Mouse (Mus musculus) skeletal muscle tissue, adult 2 months (tissue): Measurements from ENCODE around the gene Tmcc3.

Experiments
- DNase-seq: peaks from one replicate; pipeline ENCODE4 v3.0.0-alpha.2; 2012; ENCODE audit warnings: low read depth, low spot score

Tmcc3 gene

GRCm38 (mm10) chr10:94332358-94333137, 20.8 kb downstream of the Tmcc3 start:
- DNase-seq, result no peak

DNA sequence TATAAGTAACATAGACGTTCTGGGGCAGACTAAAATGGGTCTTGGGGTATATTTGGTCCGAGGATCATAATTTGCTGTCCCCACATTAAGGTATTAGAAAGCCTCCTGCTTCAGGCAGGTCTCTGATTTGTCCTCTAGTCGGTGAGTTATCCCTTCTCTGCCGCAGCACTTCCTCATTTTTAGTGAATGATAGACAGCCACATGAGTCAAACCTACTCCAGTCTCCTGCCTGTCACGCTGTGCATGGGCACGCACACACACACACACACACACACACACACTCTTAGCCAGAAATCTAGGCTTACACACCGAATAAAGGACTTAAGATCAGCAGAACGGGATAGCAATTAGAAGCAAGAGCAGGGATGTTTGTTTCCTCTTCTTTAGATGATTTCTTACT, 21.6 kb downstream of the Tmcc3 start:
- DNase-seq, result no peak

- no peak for DNase-seq
Observed at GRCm38 (mm10) chr10:94335047-94335446, 23.3 kb downstream of the Tmcc3 start.

DNA sequence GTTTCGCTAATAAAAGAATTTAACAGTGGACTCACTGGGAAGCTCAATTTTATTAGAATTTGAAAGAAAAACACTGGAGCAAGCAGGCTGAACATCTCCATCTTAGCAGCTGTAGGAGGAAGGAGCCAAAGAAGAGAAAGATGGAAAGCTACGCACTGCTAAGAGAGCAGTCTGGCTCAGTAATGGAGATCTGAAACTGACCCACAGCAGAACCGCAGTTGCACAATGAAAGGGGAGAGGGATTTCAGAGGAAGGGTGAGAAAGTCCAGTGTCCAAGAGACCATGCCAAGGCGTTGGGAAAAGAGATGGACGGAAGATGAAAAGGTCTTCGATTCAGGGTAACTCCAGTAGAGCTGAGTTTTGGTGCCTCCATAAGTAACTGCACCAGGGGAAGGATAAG, 24.3 kb downstream of the Tmcc3 start:
- no peak for DNase-seq

DNA sequence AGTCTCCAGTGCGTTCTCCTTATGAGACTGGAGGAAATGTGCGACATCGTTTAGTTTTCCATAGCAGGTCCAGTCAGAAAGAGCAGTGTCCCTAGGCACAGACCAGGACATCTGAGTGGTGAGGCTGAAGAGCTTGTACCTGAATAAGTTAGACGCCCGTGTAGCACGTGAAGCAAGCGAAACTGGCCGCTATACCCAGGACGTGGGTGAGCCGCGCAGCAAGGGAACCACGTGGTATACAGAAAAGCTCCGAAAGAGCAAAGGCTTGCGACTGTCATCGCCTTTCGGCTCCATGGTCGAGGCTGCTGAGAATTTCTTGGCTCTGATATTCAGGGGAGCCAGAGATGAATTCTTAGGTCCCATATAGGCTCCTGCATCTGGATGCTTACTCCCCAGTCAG, 29.8 kb downstream of the Tmcc3 start:
- no peak for DNase-seq

DNA sequence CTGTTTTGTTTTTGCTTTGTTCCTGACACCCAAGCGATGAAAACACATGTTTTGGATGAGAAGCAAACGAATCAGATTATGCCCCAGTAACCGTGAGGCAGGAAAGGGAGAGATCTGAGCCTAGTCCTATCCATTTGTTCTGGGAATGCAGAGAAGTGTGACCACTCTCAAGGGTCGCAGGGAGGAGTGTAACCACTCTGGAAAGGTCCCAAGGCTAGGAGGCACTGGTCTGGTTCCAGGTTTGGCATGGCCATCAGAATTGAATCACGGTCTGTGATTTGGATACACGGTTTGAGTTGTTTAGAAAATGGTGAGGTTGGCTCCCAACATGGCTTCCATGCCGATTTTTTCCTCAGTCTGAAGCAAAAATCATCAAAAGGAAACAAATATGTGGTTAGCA, 30.5 kb downstream of the Tmcc3 start:
- DNase-seq, result no peak

DNA sequence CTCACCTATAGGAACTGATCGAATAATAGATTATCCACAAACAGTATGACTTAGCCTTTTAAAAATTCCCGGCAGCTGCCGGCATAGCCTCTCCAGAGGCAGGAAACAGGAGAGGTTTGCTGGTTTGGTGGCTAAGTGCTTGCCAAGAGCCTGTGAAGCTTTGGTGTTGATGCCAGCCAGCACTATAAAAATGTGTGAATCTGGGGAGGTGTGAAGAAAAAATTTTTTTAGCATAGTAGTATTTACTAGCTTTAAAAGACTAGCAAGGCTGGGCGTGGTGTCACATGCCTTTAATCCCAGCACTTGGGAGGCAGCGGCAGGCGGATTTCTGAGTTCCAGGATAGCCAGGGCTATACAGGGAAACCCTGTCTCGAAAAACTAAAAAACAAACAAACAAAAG, 31.8 kb downstream of the Tmcc3 start:
- DNase-seq, result no peak

- DNase-seq, result no peak
Observed at GRCm38 (mm10) chr10:94344631-94345417, 33.1 kb downstream of the Tmcc3 start.

DNA sequence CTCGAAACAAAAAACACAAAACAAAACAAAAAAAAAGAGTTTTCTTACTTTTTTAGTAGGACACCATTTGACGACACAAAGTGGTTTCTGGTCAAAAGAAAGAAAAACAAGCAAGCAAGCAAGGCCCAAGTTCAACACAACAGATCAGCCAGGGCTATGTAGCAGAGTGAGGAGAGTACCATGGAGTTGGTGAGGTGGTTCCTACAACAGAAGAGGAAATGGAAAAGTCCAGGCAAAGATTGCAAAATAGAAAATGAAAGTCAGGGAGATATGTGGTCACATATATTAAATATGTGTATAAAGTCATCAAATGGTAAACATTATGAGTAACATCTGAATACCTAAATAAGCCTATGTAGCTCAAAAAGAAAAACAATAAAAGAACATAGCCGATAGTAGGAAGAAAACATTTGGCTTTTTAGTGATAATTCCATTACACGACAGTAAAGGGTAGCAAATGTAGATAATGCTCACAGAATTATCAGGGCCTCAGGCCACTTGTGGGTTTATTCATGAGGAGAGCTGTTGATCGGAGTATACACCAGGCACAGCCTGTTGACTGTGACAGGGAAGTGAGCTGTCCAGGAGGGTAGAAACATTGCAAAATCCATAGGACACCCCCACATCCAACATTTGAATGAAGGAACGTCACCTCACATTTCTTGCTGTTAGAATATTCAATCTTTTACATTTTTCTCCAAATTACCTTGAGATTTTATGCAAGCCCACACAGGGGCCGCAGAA, 33.9 kb downstream of the Tmcc3 start:
- DNase-seq, result no peak

DNA sequence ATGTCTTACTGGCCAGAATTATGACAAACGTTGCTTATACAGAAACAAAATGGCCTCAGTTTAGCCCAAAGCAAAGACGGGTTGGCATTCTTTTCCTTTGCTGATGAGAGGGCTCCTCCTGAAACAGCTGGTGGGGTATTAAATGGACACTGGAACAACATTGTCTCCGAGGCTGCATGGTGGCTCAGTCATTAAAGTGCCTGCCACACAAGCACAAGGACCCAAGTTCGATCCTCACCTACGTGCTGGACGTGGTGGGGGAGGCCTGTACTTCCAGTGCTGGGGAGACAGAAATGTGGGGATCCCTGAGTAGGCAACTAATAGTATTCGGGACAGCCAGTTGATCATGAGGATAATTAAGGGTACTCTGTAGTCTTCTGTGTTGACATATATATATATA, 34.8 kb downstream of the Tmcc3 start:
- no peak for DNase-seq

- no peak for DNase-seq
Observed at GRCm38 (mm10) chr10:94347296-94347695, 35.5 kb downstream of the Tmcc3 start.

- no peak for DNase-seq
Observed at GRCm38 (mm10) chr10:94347959-94348358, 36.2 kb downstream of the Tmcc3 start.

GRCm38 (mm10) chr10:94350207-94350606, 38.5 kb downstream of the Tmcc3 start:
- no peak for DNase-seq

DNA sequence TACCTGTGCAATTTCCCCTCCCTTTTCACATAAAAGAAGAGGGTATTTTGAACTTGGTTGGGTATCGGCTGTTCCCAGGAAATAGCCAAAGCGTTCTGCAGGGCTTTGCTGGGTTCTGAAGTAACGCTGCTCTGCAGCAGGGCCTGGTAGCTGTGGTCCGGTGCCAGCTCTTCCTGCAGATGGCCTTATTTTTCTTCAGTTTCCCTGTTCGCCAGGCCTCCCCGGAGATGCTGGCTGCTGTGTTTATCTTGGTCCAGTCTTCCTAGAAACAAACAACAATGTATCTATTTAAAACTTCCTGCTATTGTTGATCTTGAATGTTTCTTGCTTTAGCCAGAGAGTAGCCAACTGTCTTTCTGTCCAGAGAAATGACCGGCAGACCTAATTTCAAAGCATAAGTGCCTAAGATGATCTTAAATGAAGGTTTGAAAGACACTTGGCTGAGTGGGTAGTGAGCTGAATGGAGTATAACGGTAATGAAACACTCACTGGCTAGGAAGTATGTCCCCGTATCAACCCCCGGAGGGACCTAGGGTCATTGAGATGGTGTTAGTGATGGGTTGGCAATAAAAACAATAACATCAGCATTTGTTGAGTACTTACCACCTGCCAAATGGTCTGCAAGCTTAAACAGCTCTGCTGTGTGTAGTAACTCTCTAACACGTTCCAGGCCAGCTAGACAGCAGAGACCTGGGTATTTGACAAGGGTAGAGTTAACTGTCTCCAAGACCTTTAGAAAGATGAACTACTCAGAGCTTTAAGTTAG, 39.3 kb downstream of the Tmcc3 start:
- DNase-seq, result peak; percentile 27

DNA sequence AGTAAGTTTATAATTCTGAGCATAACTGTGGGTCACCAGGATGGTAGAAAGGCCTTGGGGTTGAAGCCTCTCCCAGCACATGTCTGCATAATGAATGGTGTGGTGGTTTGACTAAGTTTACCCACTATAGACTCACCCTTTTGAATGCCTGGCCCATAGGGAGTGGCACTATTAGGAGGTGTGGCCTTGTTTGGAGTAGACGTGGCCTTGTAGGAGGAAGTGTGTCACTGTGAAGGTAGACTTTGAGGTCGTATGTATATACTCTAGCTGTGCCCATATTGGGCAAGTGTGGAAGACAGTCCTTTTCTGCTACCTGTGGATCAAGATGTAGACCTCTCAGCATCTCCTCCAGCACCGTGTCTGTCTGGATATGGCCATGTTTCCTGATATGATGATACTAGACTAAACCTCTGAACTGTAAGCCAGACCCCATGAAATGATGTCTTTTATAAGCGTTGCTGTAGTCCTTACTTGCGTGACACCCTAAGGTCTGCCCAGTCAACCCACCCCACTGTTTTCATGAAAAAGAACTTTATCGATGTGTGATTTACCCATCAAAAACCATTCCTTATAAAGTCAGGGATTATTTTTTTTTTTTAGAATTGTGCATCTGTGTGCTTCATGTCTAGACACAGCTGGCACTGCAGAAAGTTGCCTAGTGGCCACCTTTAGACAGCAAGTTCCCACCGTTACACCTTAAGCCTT, 40.6 kb downstream of the Tmcc3 start:
- no peak for DNase-seq

DNA sequence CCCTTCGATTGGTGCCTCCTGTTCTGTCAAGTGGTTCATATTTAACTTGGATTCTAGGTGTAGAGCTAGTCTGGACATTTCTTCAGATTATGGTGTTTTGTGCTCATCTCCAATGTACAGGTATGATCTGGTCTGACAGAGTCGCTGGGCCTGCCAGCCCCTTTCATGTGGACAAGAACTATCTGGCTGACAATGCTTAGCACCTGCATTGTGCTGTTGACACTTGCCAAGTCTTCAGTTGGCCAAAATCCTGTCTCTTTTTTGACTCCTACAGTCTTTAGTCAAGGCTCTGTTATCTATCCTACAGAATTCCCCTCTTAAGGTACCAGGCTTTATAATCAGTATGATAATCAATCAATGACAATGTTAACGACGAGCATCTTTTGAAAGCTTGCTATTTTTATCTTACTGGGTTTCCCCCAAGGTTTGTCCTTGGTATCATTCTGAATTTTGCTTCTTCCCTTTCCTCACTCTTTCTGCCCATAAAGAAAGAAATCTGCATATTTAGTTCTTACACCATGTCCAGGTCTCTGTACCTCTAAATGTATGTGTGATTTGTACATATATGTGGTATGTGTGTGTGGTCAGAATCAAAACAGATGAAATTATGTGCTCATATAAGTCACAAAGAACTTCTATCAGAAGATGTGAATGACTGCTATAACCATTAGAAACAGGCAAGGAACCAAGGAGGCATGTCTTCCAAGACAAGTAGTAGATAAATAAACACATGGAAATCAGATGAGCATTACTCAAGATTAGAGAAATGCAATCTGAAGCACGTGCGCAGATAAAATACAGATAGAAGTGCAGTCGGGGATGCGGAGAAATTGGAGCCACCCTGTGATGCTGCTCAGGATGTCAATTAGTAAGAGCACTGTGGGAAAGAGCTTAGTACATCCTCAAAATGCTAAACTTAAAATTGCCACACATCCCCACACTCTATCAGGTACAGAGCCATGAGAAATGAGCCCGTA, 41.4 kb downstream of the Tmcc3 start:
- DNase-seq, result no peak

GRCm38 (mm10) chr10:94354005-94354404, 42.3 kb downstream of the Tmcc3 start:
- DNase-seq, result no peak

DNA sequence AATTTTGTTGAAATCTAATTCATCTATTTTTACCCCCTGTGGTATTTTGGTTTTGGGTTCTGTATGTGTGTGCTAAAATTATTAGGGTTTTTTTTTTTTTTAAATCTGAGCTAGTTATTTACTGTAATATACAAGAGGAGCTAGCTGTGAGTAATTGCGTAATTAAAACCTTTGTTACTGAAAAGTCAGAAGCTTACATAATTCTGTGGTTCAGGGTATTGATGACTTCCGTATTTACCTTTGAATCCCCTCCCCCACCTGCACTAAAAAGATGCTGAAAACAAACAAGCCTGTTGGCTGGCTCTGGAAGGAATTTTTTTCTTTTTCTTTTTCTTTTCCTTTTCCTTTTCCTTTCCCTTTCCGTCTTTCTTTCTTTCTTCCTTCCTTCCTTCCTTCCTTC, 42.7 kb downstream of the Tmcc3 start:
- no peak for DNase-seq

DNA sequence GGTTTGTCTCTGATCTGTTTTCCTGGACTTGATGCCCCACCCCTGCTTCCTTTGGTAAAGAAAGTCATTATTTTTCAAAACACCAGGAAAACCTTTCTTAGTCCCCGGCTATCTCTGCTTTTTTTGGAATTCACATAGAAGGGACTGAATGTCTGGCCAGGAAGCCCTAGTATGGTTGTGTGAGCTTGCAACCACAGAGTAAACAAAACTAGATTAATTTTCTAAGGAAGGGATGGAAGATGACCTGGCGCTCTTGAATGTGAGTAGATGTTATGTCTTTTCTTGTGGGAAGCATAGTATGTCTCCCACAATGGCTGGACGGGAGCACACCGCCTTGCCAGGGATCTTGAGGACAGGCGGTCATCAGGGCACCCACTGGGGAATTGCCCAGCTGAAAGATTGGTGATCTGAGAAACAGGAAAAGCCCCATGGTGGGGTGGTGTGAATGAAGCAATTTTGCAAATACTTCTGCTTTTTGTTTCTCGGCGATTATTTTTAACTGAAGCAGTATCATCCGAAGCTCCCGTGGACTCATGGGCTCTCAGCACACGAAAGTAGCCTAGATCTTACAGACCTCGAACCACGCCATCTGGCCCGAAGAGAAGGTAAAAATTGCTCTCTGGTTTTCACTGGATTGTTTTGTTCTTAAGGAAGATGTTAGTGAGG, 44.9 kb downstream of the Tmcc3 start:
- DNase-seq, result peak; percentile 25
